Mouse (Mus musculus): Measurements from ENCODE around the gene Nectin2. TPM values are rescaled to one million over a fixed set of nuclear protein-coding genes. Genes with fewer than 3 reads are reported as not detected.

The Nectin2 gene
- polyA plus RNA-seq, 1 experiment from 2014 or later = 76.5 TPM

DNA sequence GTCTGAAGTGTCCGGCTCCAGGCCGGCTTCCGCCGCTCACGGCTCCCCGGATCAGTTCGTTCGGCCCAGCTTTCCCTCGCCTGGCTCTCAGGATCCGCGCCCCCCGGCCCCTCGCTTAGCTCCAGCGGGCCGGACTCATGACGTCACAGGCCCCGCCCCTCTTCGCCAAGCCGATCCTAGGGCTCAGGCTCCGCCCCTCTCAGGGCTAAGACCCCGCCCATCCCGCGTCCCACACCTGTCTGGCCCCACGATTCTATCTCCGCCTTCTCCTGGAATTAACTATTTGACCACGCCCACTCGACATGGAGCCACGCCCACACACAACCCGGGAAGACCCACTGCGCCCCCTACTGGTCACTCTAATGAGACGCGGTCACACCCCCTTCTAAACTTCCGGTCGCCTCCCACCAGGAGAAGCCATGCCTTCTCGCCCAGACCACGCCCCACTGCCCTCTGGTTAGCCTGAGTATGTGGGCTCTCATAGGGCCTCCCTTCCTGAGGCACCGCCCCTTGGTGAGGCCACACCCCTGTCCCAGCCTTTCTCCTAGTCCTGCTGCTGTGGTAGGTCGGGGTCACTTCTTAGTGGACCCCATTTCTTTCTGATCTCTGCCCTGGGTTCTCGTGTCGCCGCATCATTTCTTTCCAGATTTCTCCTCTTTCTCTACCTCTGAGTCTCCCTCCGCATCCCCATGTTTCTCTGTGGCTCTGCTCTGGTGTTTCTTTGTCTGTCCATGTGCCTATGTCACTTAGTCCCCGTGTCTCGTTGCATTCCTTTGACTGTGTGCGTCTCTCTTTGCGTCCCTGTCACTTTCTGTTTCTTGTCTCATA is 680 bp downstream of the Nectin2 start:
- Histone ChIP-seq H3K9ac (ENCODE audit: low read length) (peak overlapping the region; percentile 64), H3K9me3 (ENCODE audit: control insufficient read depth, low read length) (no peaks in the 10 kb centered on the region), H3K27me3 (ENCODE audit: control insufficient read depth, insufficient read depth, low read length) (no peaks in the 10 kb centered on the region), H3K4me1 (ENCODE audit: control insufficient read depth, insufficient read depth, low read length) (peaks cover 18% of the 10 kb centered on the region), H3K36me3 (ENCODE audit: control insufficient read depth, insufficient read depth, low read length) (no peaks in the 10 kb centered on the region), H3K4me2 (ENCODE audit: low read depth) (peak overlapping the region; percentile 63), H3K4me3 (ENCODE audit: low read depth, low read length) (peak overlapping the region; percentile 47), H3K27ac (ENCODE audit: low read depth, low read length) (peak overlapping the region; percentile 72)
- peak; percentile 99 for DNase-seq (ENCODE audit: low spot score)
- under 1% methylated on average over 46 of the region's 46 CpGs for whole genome bisulfite sequencing
- peak; percentile 96 for ATAC-seq (ENCODE audit: insufficient read depth, low FRiP score, low TSS enrichment)

DNA sequence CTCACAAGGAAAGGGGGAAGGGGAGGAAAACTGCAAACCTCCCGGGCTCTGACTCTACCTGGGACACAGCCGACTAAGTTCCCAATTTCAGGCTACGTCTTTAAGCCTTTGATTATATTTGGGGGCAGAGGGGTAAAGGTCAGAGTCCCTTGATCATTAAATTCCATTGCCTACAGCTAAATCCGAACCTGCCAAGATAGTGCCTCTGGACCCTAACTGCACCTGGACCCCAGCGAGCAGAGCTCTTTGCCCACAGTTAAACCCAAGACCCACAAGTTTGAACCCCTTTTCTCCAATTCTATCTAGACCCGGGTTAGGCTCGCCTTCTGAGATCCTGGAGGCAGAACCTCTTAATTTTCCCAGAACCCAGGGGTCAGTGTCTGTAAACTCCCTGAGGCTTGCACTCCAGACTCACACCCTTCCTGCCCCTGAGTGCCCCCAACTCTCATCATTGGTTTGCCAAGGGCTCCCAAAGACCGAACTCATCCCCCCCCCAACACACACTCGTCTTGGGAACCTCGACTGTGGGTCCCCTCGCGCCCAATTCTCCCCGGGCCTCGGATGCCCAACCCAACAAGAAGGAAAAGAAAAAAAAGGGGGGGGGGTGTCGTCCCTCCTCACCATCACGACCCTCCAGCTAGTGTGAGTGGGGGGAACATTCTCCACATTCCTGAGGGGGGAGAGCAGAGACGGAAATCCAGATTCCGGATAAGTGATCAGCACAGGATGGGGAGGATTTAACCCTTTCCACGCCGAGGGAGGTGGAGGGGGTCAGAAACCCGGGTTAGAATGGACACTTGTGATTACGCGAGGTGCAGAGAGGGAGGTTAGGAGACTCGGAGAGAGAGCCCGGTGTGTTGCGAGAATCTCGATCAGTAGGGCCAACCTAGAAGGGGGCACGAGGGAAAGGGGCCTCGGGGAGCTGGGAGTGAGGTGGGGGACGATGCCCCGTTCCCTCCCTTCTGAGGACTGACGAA is 1.8 kb downstream of the Nectin2 start:
- Histone ChIP-seq H3K4me3 (ENCODE audit: low read depth, low read length) (peak overlapping the region; percentile 47), H3K27ac (ENCODE audit: low read depth, low read length) (peak overlapping the region; percentile 3; the same call in 1 of the 2 replicates), H3K9me3 (ENCODE audit: control insufficient read depth, low read length) (no peaks in the 10 kb centered on the region), H3K27me3 (ENCODE audit: control insufficient read depth, insufficient read depth, low read length) (no peaks in the 10 kb centered on the region), H3K4me2 (ENCODE audit: low read depth) (peak overlapping the region; percentile 63), H3K36me3 (ENCODE audit: control insufficient read depth, insufficient read depth, low read length) (no peaks in the 10 kb centered on the region), H3K4me1 (ENCODE audit: control insufficient read depth, insufficient read depth, low read length) (peaks cover 18% of the 10 kb centered on the region), H3K9ac (ENCODE audit: low read length) (peak overlapping the region; percentile 64)
- under 1% methylated on average over 32 of the region's 32 CpGs for WGBS
- DNase-seq (ENCODE audit: low spot score) (peak; percentile 48), ATAC-seq (ENCODE audit: insufficient read depth, low FRiP score, low TSS enrichment) (peak; percentile 13)

DNA sequence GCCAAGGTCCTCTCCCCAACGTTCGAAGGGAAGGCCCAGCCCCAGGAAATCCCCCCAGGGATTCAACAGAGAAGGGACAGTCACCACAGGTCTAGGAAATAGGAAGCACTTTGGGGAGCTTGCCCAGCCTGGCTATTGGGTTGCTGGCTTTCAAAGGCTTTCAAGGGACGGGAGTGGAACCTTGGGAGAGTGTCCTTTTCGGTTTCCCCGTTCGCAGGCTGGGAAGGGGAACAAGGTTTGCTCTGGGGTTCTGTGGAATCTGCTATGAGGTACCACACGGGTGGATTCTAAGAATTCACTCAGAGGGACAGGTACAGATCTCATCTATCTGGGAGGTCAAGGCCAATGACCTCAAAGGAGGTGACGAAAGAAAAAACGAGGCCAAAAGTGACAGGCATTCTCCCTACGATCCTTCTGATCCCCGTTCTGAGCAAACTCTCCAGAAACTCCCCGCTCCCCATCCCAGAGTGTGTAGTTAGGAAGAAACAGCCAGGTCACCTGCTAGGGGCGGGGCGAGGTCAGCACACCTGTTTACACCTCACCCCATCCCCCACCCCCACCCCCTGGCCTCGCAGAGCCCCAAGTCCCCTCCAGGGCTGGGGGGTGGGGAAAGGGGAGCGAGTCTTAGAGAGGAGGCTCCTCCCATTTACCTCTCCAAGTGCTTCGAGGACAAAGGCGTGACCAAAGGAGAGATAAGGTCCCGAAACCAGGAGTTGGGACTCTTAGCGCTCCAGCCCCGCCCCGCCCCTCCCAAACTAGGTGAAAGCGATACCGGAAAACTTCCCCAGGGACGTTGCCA is 2.7 kb downstream of the Nectin2 start:
- Histone ChIP-seq H3K27me3 (ENCODE audit: control insufficient read depth, insufficient read depth, low read length) (no peaks in the 10 kb centered on the region), H3K4me3 (ENCODE audit: low read depth, low read length) (peak overlapping the region; percentile 47), H3K9ac (ENCODE audit: low read length) (peak overlapping the region; percentile 64), H3K27ac (ENCODE audit: low read depth, low read length) (no peak overlapping the region), H3K9me3 (ENCODE audit: control insufficient read depth, low read length) (no peaks in the 10 kb centered on the region), H3K36me3 (ENCODE audit: control insufficient read depth, insufficient read depth, low read length) (no peaks in the 10 kb centered on the region), H3K4me1 (ENCODE audit: control insufficient read depth, insufficient read depth, low read length) (peaks cover 18% of the 10 kb centered on the region), H3K4me2 (ENCODE audit: low read depth) (peak overlapping the region; percentile 63)
- ATAC-seq (ENCODE audit: insufficient read depth, low FRiP score, low TSS enrichment) = no peak
- DNase-seq (ENCODE audit: low spot score) = no peak
- WGBS = 3% methylated on average over 25 of the region's 25 CpGs

DNA sequence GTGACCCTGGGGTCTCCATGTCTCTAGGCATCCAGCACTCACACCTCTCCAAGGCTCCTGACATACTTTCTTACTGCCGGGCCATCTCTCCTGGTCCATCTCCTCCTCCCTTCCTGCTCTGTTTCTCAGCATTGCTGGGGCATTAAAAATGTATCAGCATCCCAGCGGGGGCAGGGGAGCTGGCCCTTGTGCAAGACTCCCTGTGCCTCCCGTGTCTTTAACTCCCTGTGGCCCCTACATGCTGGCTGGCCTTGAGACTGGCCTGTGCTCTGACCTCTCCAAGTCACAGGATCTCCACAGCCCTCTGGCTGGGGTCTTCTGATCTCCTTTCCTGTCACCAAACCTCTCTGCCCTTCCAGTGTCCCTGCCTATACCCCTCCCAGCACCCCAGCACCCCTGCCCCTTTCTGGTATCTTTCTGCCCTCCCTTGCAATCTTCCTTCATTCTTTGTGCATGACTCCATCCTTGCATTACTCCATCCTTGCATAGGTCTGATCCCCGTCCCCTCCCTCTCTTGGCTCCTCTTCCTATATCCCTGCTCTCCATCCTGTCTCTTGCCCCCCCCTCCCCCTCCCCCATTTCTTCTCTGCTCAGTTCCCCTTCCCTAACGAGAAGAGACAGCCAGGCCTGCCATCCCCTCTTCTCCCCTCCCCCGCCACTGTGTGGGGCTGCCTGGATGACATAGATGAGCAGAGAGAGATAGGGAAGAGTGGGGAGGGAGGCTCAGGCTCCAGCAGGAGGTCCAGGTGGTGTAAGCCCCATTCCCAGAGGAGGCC is 3.7 kb downstream of the Nectin2 start:
- no peak overlapping the region for H3K27ac ChIP-seq (ENCODE audit: low read depth, low read length)
- H3K27me3 ChIP-seq (ENCODE audit: control insufficient read depth, insufficient read depth, low read length) = no peaks in the 10 kb centered on the region
- no peak overlapping the region for H3K4me3 ChIP-seq (ENCODE audit: low read depth, low read length)
- peaks cover 22% of the 10 kb centered on the region for H3K4me1 ChIP-seq (ENCODE audit: control insufficient read depth, insufficient read depth, low read length)
- no peaks in the 10 kb centered on the region for H3K36me3 ChIP-seq (ENCODE audit: control insufficient read depth, insufficient read depth, low read length)
- H3K9ac ChIP-seq (ENCODE audit: low read length) = no peak overlapping the region; the same call in 1 of the 2 replicates
- peak overlapping the region; percentile 63 for H3K4me2 ChIP-seq (ENCODE audit: low read depth)
- H3K9me3 ChIP-seq (ENCODE audit: control insufficient read depth, low read length) = no peaks in the 10 kb centered on the region
- no peak for ATAC-seq (ENCODE audit: insufficient read depth, low FRiP score, low TSS enrichment)
- 29% methylated on average over 6 of the region's 6 CpGs for WGBS
- DNase-seq (ENCODE audit: low spot score) = no peak

- Histone ChIP-seq H3K27ac (ENCODE audit: low read depth, low read length) (no peak overlapping the region), H3K27me3 (ENCODE audit: control insufficient read depth, insufficient read depth, low read length) (no peaks in the 10 kb centered on the region), H3K4me2 (ENCODE audit: low read depth) (no peak overlapping the region), H3K4me3 (ENCODE audit: low read depth, low read length) (no peak overlapping the region), H3K36me3 (ENCODE audit: control insufficient read depth, insufficient read depth, low read length) (no peaks in the 10 kb centered on the region), H3K9ac (ENCODE audit: low read length) (no peak overlapping the region), H3K4me1 (ENCODE audit: control insufficient read depth, insufficient read depth, low read length) (peaks cover 26% of the 10 kb centered on the region), H3K9me3 (ENCODE audit: control insufficient read depth, low read length) (no peaks in the 10 kb centered on the region)
- 93% methylated on average over 8 of the region's 10 CpGs for WGBS
- ATAC-seq (ENCODE audit: insufficient read depth, low FRiP score, low TSS enrichment) (no peak), DNase-seq (ENCODE audit: low spot score) (no peak)
Observed at GRCm38 (mm10) chr7:19745971-19746370, 4.3 kb downstream of the Nectin2 start.

DNA sequence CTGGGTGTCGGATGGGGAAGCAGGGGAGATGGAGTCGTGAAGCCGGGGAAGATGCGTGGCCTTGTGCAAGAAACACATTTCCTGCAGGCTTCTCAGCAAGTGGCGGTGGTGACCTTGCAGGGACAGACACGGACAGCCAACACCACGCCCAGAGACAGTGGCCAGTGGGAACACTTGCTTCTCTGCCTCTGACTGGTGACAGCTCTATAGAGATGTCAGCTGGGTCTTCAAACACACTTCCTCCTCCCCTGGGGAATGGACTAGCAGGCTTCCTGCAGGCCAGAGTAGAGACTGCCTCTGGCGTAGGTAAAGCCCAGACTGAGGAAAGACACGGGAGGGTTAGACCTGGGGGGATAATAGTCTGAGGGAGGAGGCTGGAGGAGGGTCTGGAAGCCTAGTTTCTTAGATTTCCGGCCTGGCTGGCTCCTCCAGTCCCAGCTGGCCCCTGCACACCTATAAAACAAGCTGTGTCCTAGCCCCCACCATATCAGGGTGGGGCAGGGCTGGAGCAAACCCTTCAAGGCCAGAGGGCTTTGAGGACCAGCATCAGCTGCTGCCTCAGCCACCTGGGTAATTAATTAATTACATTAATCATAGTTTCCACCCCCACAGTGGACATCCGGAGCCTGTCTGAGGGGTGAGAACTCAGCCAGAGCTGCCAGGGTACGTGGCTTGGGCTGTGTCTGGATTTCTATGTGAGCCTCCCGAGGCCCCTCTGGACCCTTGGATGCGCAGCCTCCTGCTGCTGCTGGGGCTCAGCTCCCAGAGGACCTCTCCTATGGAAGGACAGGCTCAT is 5.5 kb downstream of the Nectin2 start:
- Histone ChIP-seq H3K27ac (ENCODE audit: low read depth, low read length) (no peak overlapping the region), H3K4me2 (ENCODE audit: low read depth) (no peak overlapping the region), H3K4me3 (ENCODE audit: low read depth, low read length) (no peak overlapping the region), H3K9me3 (ENCODE audit: control insufficient read depth, low read length) (no peaks in the 10 kb centered on the region), H3K4me1 (ENCODE audit: control insufficient read depth, insufficient read depth, low read length) (peaks cover 26% of the 10 kb centered on the region), H3K27me3 (ENCODE audit: control insufficient read depth, insufficient read depth, low read length) (no peaks in the 10 kb centered on the region), H3K9ac (ENCODE audit: low read length) (no peak overlapping the region), H3K36me3 (ENCODE audit: control insufficient read depth, insufficient read depth, low read length) (peaks cover 5% of the 10 kb centered on the region; the same call in 1 of the 2 replicates)
- WGBS = 67% methylated on average over 14 of the region's 14 CpGs
- ATAC-seq (ENCODE audit: insufficient read depth, low FRiP score, low TSS enrichment) (no peak), DNase-seq (ENCODE audit: low spot score) (no peak)

- no peak overlapping the region for H3K9ac ChIP-seq (ENCODE audit: low read length)
- DNase-seq (ENCODE audit: low spot score) = no peak
- no peaks in the 10 kb centered on the region for H3K9me3 ChIP-seq (ENCODE audit: control insufficient read depth, low read length)
- no peak for ATAC-seq (ENCODE audit: insufficient read depth, low FRiP score, low TSS enrichment)
- peaks cover 5% of the 10 kb centered on the region; the same call in 1 of the 2 replicates for H3K36me3 ChIP-seq (ENCODE audit: control insufficient read depth, insufficient read depth, low read length)
- H3K27me3 ChIP-seq (ENCODE audit: control insufficient read depth, insufficient read depth, low read length) = no peaks in the 10 kb centered on the region
- H3K4me2 ChIP-seq (ENCODE audit: low read depth) = no peak overlapping the region
- WGBS = 85% methylated on average over 6 of the region's 6 CpGs
- no peak overlapping the region for H3K4me3 ChIP-seq (ENCODE audit: low read depth, low read length)
- H3K27ac ChIP-seq (ENCODE audit: low read depth, low read length) = no peak overlapping the region
- peaks cover 26% of the 10 kb centered on the region for H3K4me1 ChIP-seq (ENCODE audit: control insufficient read depth, insufficient read depth, low read length)
Observed at GRCm38 (mm10) chr7:19743791-19744190, 6.5 kb downstream of the Nectin2 start.
